Mouse (Mus musculus) thymus, adult 2 months (tissue): ENCODE measurements around the gene Slc22a6.

ENCODE experiments used
- CTCF ChIP-seq: fragments of 200-500 bp; IDR thresholded peaks from 2 replicates; pipeline ENCODE4 v1.5.1; 2012; ENCODE audit warnings: mild to moderate bottlenecking, control low read depth, low read length, moderate library complexity, borderline replicate concordance; ENCODE audit not compliant: control insufficient read depth, poor library complexity, insufficient read depth; ENCODE audit errors: extremely low read depth
- POLR2A ChIP-seq: fragments of 200-500 bp; IDR thresholded peaks from 2 replicates; pipeline ENCODE4 v1.6.1; 2012; ENCODE audit warnings: mild to moderate bottlenecking, low read length, control low read depth, moderate library complexity; ENCODE audit not compliant: control insufficient read depth, poor library complexity, insufficient read depth; ENCODE audit errors: extremely low read depth

GRCm38 (mm10) chr19:8605241-8605558 lies 12.6 kb upstream of the Slc22a6 start:
- TF ChIP-seq POLR2A (no peak), CTCF (no peak)
